Mouse (Mus musculus) cortical plate, adult 2 months (tissue): ENCODE measurements around the gene Ext2.

Source experiments
- CTCF ChIP-seq: fragments of 200-500 bp; IDR thresholded peaks from 2 replicates; pipeline ENCODE4 v1.5.1; 2011; ENCODE audit warnings: mild to moderate bottlenecking, control low read depth, low read length; ENCODE audit not compliant: insufficient read depth; ENCODE audit errors: extremely low read depth
- POLR2A ChIP-seq: fragments of 200-500 bp; IDR thresholded peaks from 2 replicates; pipeline ENCODE4 v1.6.1; 2011; ENCODE audit warnings: mild to moderate bottlenecking, low read length, control low read depth; ENCODE audit not compliant: insufficient read depth; ENCODE audit errors: extremely low read depth

DNA sequence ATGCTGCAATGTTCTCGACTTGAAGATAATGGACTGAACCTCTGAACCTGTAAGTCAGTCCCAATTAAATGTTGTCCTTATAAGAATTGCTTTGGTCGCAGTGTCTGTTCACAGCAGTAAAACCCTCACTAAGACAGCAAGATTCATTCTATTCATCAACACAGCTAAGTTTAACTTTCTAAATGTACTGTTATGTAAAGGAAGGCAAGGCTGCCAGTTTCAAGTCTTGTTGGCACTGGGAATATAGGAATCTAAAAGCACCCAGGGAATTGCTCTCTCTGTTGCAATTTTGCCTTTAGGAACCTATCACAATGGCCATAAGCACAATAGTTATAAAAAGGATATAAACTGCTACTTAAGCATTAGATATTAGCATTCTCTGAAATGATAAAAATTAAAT is 116.0 kb downstream of the Ext2 start:
- TF ChIP-seq POLR2A (no peak), CTCF (no peak)
